Mouse (Mus musculus): ENCODE measurements at regions not wholly inside any gene's neighbourhood (a gene's known extent, or its start where the extent isn't known, plus 50 kb on each side); places are given as distances from the start of the nearest gene placed in this dataset.
A peak's percentile ranks its signal among the peaks of the same experiment; 100 is the strongest.

DNA sequence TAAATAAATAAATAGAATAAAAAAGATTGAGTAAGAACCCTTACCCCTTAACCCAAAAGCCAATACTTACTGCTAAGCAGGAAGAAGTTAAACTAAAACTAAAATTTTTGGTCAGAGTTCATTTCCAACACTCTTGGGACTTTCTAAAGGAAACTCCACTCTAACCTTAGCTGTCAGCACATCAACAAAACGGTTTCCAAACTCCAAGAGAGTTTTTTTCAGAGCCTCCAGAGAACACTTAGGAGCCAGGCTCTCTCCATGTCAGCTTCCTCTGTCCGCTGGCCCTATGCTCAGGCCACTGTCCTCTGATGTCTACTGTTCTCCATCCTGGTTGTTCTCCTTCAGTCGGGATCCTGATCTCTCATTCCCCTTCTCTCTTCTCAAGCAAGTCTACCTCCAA lies 241.1 kb upstream of the Nt5e start:
- H3K4me3 ChIP-seq (ENCODE audit: low read depth, low read length) = no peak overlapping the region
- no peaks in the 10 kb centered on the region for H3K36me3 ChIP-seq (ENCODE audit: insufficient read depth)
- H3K4me1 ChIP-seq (ENCODE audit: insufficient read depth) = no peaks in the 10 kb centered on the region
- no peaks in the 10 kb centered on the region for H3K9me3 ChIP-seq (ENCODE audit: low read depth, low read length)
- no peak for TF ChIP-seq CTCF (IDR thresholded peaks at IDR 0.05; ENCODE audit: low read depth)
- DNase-seq = peak; percentile 13
- no peak overlapping the region for H3K4me2 ChIP-seq
- no peak for ATAC-seq (ENCODE audit: insufficient read depth)
- H3K9ac ChIP-seq = no peak overlapping the region
- no peaks in the 10 kb centered on the region for H3K27me3 ChIP-seq (ENCODE audit: insufficient read depth, low read length)
- no peak overlapping the region for H3K27ac ChIP-seq (ENCODE audit: low read depth)
- 52% methylated on average over 3 of the region's 3 CpGs for WGBS

DNA sequence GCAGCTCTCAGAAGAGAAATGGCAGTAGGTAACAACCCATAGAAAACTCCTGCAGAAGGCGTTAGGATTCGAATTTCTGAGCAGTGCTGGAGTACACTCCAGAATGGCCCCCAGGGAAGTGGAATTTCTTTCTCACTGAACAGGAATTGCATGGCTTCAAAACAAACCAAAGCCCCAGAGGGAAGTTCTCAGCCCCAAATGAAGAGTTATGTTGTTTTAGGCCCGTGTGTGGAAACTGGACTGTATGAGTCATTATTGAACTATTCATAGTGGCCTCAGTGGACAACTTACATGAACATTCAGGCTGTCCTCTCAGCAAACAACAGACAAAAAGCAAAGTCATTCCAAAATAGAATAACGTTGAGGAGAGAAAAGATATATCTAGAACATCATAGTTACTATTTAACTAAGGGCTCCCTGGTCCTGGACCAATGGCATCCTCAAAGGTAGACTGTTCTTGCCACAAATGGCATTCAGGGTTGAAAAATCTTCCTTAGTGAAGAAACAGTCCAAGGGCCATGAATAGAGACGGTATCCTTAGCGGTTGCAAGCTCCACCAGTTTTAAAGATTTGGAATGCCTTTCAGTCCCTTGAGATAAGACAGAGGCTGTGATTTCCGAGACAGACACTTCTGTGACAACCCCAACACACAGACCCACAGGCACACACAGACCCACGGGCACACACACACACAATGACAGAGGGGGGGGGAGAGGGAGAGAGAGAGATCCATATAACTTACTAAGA lies 235.0 kb upstream of the Nt5e start:
- Histone ChIP-seq H3K4me3 (ENCODE audit: low read depth, low read length) (no peak overlapping the region), H3K4me1 (ENCODE audit: insufficient read depth) (no peaks in the 10 kb centered on the region), H3K9ac (no peak overlapping the region), H3K36me3 (ENCODE audit: insufficient read depth) (no peaks in the 10 kb centered on the region), H3K27ac (ENCODE audit: low read depth) (no peak overlapping the region), H3K27me3 (ENCODE audit: insufficient read depth, low read length) (no peaks in the 10 kb centered on the region), H3K9me3 (ENCODE audit: low read depth, low read length) (no peaks in the 10 kb centered on the region), H3K4me2 (no peak overlapping the region)
- WGBS = 49% methylated on average over 8 of the region's 8 CpGs
- no peak for ATAC-seq (ENCODE audit: insufficient read depth)
- TF ChIP-seq CTCF (IDR thresholded peaks at IDR 0.05; ENCODE audit: low read depth) = no peak
- no peak for DNase-seq

DNA sequence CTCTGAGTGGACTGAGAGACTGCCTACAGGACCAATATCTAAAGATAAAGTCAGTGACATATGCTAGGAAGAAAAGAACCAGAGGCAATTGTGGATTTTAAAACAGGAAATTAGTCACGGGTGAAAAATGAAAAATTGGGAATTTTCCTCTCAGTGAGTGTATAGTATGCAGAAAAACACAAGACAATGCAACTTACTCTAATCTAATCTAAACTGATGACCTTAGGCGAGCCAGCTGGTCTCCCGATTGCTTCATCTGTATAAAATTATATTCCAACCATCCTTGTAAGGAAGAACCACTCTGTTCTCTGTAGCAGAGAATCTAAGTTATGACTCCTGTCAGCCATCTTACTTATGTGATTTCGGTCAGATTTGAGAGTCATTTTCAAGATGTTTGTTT lies 234.4 kb upstream of the Nt5e start:
- 61% methylated on average over 4 of the region's 4 CpGs for WGBS
- no peak for ATAC-seq (ENCODE audit: insufficient read depth)
- Histone ChIP-seq H3K4me2 (no peak overlapping the region), H3K27ac (ENCODE audit: low read depth) (no peak overlapping the region), H3K27me3 (ENCODE audit: insufficient read depth, low read length) (no peaks in the 10 kb centered on the region), H3K9me3 (ENCODE audit: low read depth, low read length) (no peaks in the 10 kb centered on the region), H3K4me1 (ENCODE audit: insufficient read depth) (no peaks in the 10 kb centered on the region), H3K36me3 (ENCODE audit: insufficient read depth) (no peaks in the 10 kb centered on the region), H3K4me3 (ENCODE audit: low read depth, low read length) (no peak overlapping the region), H3K9ac (no peak overlapping the region)
- no peak for TF ChIP-seq CTCF (IDR thresholded peaks at IDR 0.05; ENCODE audit: low read depth)
- no peak for DNase-seq

DNA sequence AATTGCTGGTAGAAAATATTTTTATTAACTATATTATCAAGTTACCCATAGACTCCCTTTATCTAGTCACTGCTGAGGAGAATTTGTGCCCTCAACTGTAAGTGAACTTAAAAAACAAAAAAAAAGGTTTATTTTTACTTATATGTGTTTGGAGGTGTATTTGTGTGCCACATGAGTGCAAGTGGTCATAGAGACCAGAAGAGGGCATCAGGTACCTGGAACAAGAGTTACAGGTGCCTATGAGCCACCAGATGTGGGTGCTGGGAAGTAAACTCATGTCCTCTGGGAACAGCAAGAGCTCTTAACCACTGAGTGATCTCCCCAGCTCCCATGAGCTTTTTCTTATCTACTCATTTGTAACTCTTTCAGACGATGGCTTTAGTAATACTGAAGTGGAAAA lies 213.9 kb upstream of the Nt5e start:
- no peaks in the 10 kb centered on the region for H3K36me3 ChIP-seq (ENCODE audit: insufficient read depth)
- no peaks in the 10 kb centered on the region for H3K27me3 ChIP-seq (ENCODE audit: insufficient read depth, low read length)
- WGBS = 28% methylated on average over 1 of the region's 1 CpGs
- no peak overlapping the region for H3K4me3 ChIP-seq (ENCODE audit: low read depth, low read length)
- ATAC-seq (ENCODE audit: insufficient read depth) (no peak), DNase-seq (no peak)
- H3K4me1 ChIP-seq (ENCODE audit: insufficient read depth) = no peaks in the 10 kb centered on the region
- TF ChIP-seq CTCF (IDR thresholded peaks at IDR 0.05; ENCODE audit: low read depth) = 0 out of 2 replicates have a peak, but pooled peaks have one; percentile 1
- H3K4me2 ChIP-seq = no peak overlapping the region
- no peak overlapping the region for H3K27ac ChIP-seq (ENCODE audit: low read depth)
- no peak overlapping the region for H3K9ac ChIP-seq
- no peaks in the 10 kb centered on the region for H3K9me3 ChIP-seq (ENCODE audit: low read depth, low read length)

DNA sequence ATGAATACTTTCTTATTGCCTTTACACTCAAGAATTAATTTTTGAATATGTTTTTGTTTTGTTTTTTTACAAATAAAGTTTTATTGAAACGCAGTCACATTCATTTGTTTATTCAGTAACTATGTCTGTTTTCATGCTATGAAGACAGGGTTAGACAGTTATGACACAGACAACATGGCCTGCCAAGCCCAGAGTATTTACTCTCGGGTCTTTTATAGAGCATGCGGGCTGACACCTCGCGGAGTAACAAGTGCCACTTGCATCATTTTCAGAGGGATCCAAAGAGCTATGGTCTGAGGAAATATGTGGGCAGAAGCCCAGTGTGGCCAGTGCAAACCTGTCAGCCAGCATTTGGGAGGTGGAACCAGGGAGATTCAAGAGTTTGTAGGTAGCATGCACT lies 206.5 kb upstream of the Nt5e start:
- Histone ChIP-seq H3K9me3 (ENCODE audit: low read depth, low read length) (no peaks in the 10 kb centered on the region), H3K4me1 (ENCODE audit: insufficient read depth) (no peaks in the 10 kb centered on the region), H3K4me2 (no peak overlapping the region), H3K27ac (ENCODE audit: low read depth) (no peak overlapping the region), H3K9ac (no peak overlapping the region), H3K36me3 (ENCODE audit: insufficient read depth) (no peaks in the 10 kb centered on the region), H3K4me3 (ENCODE audit: low read depth, low read length) (no peak overlapping the region), H3K27me3 (ENCODE audit: insufficient read depth, low read length) (no peaks in the 10 kb centered on the region)
- ATAC-seq (ENCODE audit: insufficient read depth) = no peak
- 84% methylated on average over 5 of the region's 5 CpGs for WGBS
- no peak for TF ChIP-seq CTCF (IDR thresholded peaks at IDR 0.05; ENCODE audit: low read depth)
- DNase-seq = no peak

DNA sequence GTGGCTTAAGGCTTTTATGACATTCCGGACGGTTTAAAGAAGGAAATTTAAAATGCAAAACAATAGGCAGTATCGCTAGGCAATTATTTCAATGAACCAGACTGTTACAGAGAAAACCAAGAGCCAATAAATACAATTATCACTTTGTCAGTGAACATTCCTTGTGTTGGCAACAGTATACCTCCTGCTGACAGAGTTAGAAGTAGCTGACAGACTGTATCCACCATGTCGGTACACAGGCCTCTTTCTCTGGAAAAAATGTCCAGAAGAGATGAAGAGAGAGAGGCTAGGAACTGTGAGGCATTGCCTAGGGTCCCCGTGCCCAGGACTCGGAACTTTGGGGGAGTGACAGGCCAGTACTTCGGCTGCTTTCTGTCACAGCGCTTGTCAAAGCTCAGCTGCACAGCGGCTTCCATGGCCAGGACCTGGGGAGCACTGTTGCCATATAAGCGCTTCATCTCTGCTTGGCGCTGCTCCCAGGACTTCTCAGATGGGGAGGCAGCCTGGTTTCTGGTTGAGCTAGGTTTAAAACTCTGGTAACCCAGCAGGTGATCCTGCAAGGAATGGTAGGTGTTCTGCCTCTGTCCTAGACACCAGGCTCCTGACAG lies 205.9 kb upstream of the Nt5e start:
- no peak for DNase-seq
- H3K4me1 ChIP-seq (ENCODE audit: insufficient read depth) = no peaks in the 10 kb centered on the region
- 76% methylated on average over 11 of the region's 11 CpGs for WGBS
- no peak overlapping the region for H3K4me2 ChIP-seq
- no peak for ATAC-seq (ENCODE audit: insufficient read depth)
- no peak overlapping the region for H3K27ac ChIP-seq (ENCODE audit: low read depth)
- no peak overlapping the region for H3K4me3 ChIP-seq (ENCODE audit: low read depth, low read length)
- TF ChIP-seq CTCF (IDR thresholded peaks at IDR 0.05; ENCODE audit: low read depth) = no peak
- no peaks in the 10 kb centered on the region for H3K9me3 ChIP-seq (ENCODE audit: low read depth, low read length)
- no peaks in the 10 kb centered on the region for H3K36me3 ChIP-seq (ENCODE audit: insufficient read depth)
- H3K27me3 ChIP-seq (ENCODE audit: insufficient read depth, low read length) = no peaks in the 10 kb centered on the region
- H3K9ac ChIP-seq = no peak overlapping the region

DNA sequence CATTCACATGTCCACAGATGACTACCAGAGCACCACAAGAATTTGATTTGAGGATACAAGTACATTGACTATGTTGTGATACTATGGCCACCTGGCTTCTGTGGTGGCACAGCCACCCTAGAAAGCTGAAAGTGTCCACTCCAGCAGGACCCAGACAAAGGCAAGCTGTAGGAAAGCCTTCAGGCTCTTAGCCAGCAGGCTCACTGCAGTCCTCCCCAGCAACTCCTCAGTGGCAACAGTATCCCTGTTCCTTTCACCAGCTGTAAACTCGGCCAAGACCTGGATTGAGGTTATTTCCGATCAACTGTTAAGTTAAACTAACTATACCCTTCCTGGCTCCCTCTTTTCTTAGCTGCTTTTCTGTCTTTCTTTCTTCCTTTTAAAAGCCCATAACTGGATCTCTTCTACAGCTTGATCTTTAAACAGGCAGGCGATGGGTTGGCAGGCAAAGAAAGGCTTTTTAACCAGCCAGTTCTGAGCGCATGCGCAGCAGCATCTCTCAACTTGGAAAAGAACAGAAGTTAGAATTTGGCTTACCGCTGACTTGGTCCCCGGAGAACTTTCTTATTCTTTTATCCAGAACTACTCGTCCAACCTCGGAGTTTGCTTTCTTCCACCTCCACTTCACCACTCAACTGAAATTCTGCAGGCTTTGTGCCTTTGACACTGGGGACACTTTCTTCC lies 202.5 kb upstream of the Nt5e start:
- Histone ChIP-seq H3K4me1 (ENCODE audit: insufficient read depth) (no peaks in the 10 kb centered on the region), H3K27me3 (ENCODE audit: insufficient read depth, low read length) (no peaks in the 10 kb centered on the region), H3K27ac (ENCODE audit: low read depth) (no peak overlapping the region), H3K36me3 (ENCODE audit: insufficient read depth) (no peaks in the 10 kb centered on the region), H3K9ac (no peak overlapping the region), H3K4me2 (no peak overlapping the region), H3K4me3 (ENCODE audit: low read depth, low read length) (no peak overlapping the region), H3K9me3 (ENCODE audit: low read depth, low read length) (no peaks in the 10 kb centered on the region)
- ATAC-seq (ENCODE audit: insufficient read depth) (no peak), DNase-seq (peak; percentile 5)
- no peak for TF ChIP-seq CTCF (IDR thresholded peaks at IDR 0.05; ENCODE audit: low read depth)
- 80% methylated on average over 9 of the region's 9 CpGs for WGBS
